Mouse (Mus musculus) monocyte, adult 5-6 weeks (primary cell): Measurements from ENCODE around the gene Chchd3. TPM values are rescaled to one million over a fixed set of nuclear protein-coding genes. Genes with fewer than 3 reads are reported as not detected.

Experiments used
- ATAC-seq: fragments of 153-309, 156-312 bp; replicated peaks from 2 replicates; pipeline ENCODE4 v1.8.0; 2017; ENCODE audit warnings: mild to moderate bottlenecking; ENCODE audit not compliant: low TSS enrichment, insufficient number of reproducible peaks, severe bottlenecking, poor library complexity, low FRiP score
- total RNA-seq: library from RNA; stranded (forward); fragments of 200-1000, 200-491, 200-594 nt; gene quantifications from 3 replicates; pipeline ENCODE4 v1.2.3, GENCODE M21; 2017

Gene Chchd3
- total RNA-seq = 112 to 116 TPM (median 114 TPM) in 3 replicates

GRCm38 (mm10) chr6:33059735-33060576 lies at the start of gene Chchd3:
TSS of gene Chchd3 (minus strand) at chr6:33060260.
- ATAC-seq = peak; percentile 100

GRCm38 (mm10) chr6:33104661-33105060 lies 44.6 kb upstream of the Chchd3 start:
- ATAC-seq = no peak

- no peak for ATAC-seq
These were observed 38.8 kb upstream of the Chchd3 start for GRCm38 (mm10) chr6:33098903-33099302.

DNA sequence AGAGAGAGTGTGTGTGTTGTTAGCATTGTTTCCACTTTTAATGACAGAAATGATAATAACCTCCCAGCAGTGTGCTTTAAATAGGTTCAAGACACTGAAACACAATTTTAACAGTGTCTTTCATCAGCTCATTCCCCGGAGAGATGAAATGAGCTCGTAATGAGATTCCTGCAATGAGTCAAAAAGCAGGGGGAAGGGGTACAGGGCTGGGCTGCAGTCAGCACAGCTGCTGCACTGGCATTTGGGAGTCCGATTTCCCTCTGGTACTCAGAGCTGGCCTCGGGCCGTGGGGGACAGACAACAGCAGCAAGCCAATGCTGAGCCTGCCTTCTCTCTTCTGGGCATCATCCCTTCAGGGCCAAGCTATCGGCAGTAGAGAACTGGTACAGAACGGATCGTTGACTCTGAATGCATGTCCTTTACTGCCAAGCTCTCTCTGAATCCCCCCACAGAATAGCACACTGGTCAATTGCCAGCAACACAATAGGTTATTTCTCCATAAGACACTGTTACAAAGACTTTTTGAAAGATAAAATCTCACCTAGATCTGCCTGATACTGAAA lies 34.7 kb upstream of the Chchd3 start:
- no peak for ATAC-seq

DNA sequence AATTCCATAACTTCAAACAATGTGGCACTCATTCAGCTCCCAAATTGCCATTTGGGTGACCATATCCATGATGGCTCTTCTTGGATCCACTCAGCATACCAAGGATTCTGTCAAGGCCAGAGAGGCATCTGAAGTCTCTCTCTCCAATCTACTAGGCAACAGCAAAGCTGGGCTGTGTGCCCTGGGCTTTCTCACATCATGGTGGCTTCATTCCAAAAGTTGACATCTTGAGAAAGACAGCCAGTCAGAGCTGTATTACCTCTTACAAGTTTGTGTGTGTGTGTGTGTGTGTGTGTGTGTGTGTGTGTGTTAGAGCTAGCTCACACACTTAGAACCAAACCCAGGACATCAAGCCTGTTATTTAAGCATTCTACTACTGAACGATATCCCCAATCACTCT lies 20.1 kb upstream of the Chchd3 start:
- ATAC-seq = no peak

- no peak for ATAC-seq
These were observed 18.3 kb upstream of the Chchd3 start for GRCm38 (mm10) chr6:33078260-33078936.

GRCm38 (mm10) chr6:33066462-33066861 lies 6.4 kb upstream of the Chchd3 start:
- no peak for ATAC-seq

- ATAC-seq = no peak
These were observed 784 bp downstream of the Chchd3 start for GRCm38 (mm10) chr6:33059276-33059675.

GRCm38 (mm10) chr6:33056392-33056791 lies 3.7 kb downstream of the Chchd3 start:
- no peak for ATAC-seq

DNA sequence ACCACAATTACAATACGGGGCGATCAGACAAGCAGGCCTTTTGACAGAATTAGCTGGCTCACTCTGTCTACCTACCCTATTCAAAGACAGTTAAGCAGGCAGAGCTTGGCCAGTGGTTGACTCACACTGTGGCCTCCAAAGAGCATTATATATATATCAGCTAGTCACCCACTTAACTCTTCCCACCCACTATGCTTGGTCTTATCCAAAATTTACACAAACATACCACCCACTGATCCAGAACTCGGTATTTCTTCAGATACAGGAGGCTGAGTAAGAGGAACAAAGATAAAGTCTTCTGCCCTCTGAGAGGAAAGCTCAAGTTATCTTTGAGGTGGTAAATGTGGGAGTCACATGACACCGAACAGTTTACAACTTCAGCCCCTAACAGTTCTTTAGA lies 4.4 kb downstream of the Chchd3 start:
- no peak for ATAC-seq

GRCm38 (mm10) chr6:33054946-33055345 lies 5.1 kb downstream of the Chchd3 start:
- ATAC-seq = no peak

DNA sequence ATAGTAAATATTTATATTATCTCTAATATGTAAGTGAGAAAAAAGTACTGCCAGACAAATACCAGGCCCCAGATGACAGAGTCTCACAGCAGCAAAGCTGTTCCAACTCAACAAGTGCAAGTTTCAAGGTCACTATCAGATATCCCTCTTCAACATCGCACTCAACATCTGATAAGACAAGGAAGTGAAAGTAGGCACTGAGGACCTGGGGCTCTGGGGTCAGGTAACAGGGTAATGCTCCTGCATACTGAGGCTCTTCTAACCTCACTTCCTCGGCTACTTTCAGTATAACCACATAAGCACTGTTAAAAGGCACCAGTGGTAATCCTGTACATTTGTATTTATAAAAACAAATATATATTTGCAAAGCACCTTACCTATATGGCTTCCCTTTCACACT lies 8.4 kb downstream of the Chchd3 start:
- ATAC-seq = no peak

DNA sequence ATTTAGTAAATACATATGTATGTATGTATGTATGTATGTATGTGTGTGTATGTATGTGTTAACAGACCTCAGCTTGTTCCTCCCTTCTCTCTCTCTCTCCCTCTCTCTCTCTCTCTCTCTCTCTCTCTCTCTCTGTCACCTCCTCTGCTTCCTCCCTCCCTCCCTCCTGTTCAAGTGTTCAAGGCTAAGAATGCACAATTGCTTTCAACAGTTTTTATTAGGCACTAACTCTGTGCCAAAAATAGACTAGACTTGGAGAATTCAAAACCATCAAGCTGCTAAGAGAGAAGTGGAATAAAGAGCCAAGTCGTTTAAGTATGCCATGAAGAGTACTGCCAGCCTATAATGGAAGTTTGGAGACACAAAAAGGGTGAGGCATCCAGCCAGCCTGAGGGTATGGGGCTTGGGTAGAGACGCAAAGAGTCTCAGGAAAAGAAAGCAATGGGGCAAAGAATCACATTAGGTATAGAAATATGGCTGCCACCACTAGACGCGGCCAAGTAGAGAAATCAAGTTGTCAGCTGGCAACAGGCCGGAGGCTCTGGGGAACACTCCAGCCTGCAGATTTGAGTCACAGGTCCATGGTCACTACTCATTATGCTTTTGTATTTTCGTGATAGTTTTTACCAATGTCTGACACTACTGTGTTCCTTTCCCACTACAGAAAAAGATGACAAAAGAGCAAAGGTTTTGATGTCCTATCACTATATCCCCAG lies 10.2 kb downstream of the Chchd3 start:
- no peak for ATAC-seq

- no peak for ATAC-seq
These were observed 16.6 kb downstream of the Chchd3 start for GRCm38 (mm10) chr6:33043480-33043879.

GRCm38 (mm10) chr6:33042880-33043279 lies 17.2 kb downstream of the Chchd3 start:
- ATAC-seq = no peak

DNA sequence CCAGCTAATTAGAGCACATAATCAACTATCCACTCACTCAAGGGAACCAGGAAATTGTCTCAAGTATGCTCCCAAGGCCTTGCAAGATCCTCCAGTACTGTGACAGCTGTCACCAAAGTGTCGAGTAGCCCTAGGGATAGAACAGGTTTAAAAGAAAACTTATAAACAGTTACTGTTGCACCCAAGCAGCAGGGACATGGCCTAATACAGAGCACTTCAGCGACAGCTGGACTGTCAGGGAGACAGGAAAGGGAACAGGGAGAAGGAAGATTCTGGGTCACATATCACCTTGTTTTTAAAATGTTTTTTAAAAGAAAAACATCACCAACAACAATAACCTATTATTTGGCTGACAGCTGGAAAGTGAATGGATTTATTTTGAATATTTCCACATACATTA lies 18.1 kb downstream of the Chchd3 start:
- ATAC-seq = no peak

DNA sequence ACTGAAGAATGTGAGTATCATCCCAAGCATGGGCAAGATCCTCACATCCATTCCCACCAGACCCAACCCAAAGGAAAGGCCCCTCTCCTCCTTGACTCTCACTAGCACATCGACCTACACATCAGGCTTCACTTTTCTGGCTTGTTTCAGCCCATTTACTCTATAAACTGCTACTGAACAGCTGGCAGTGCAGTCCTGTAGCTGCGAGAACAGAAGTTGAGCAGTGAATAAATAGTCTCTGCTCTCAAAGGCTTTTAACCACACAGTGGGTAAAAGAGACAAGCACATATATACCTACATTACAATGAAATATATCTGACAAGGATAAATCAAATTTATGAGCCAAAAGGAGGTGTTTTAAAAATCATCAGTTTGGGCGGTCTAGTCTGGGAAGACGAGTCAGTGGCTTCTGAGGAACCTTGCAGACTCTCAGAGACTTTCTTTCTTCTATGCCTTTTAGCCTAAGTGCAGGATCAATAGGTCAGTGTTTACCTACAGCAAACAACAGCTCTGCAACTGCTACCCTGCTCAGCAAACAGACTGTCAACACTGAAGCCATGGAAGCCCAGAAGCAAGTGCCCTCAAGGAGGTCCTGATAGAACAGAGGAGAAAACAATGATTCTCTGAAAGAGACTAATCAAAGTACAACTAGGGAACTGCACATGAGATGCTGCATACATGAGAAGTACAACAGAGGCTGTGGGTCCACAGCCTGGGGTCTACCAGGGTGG lies 19.5 kb downstream of the Chchd3 start:
- no peak for ATAC-seq

DNA sequence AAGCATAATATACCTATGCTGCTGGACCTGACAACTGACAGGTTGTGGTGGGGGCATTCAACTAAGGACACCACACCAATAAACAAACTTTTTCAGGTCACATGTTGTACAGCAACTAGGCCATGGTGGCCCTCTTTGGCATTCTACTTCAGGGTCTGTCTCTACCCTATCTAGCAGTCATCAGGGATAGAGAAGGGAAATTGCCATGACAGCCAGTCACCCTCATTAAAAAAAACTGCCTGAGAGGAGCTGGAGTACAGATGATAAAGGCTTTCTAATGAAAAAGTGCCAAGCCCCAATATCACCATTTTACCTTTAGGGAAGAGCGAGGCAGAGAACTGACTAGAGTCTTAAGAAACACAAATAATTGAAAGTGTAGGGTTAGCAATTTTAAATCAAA lies 27.5 kb downstream of the Chchd3 start:
- ATAC-seq = no peak

DNA sequence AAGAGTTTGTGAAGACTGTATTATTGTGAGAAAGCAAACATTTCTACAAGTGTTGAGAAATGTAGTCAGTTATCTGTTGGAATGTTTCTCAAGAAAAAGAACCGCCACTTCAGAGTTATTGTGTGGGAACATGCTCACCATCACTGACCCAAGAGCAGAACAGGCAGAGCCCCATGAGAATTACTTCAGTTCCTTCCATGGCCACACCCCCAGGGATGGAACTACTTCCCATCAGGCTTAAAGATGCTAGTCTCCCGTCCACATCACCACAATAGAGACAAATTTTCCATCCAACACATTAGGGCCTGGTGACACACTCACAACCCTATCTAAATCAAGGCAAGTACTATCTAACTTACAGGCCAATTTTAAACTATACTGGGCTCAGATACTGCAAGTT lies 28.4 kb downstream of the Chchd3 start:
- ATAC-seq = no peak
